Mouse (Mus musculus): ENCODE data around the gene Tlx2.

The Tlx2 gene

GRCm38 (mm10) chr6:83020836-83021593 is 49.1 kb downstream of the Tlx2 start:
- DNase-seq: no peak

- no peak for DNase-seq
These were observed 50.0 kb downstream of the Tlx2 start for GRCm38 (mm10) chr6:83020121-83020520.

GRCm38 (mm10) chr6:83019044-83019443 is 51.0 kb downstream of the Tlx2 start:
- DNase-seq: no peak
